Comparison of ENCODE assay signal across 18 mouse cellular contexts in the genomic region with DNA sequence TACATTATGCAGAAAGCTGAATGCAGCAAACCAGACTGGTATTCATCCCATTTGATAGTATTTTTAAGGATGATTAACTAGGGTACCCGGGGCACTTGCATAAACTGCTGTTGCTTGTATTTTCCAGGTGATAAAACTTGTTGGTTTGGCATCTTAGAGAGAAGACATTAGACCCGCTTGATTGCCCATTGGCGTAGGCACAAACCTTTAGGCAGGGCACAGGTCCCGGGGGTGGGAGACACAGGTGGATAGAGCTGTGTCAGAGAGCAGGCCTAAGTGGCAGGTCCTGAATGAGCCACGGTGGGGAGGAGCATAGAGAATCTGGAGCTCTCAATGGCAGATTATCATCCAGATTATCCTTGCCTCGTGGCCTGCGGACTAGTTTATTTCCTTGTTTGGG.
DNase-seq lines count a peak whose midpoint lies in the region; ATAC-seq lines count a peak whose summit lies in the region.
"Had no signal": no experiment of that assay in that cellular context is flagged by ENCODE, and none has a peak within 500 bp of the region (broad histone marks: within the 10 kb centered on the region; RNA-seq: fewer than 3 reads in every experiment).

No protein-coding gene starts in this region.

- no peak overlapping the region for H3K27ac ChIP-seq in kidney, embryonic 14.5 days (ENCODE audit: low read depth, low read length)
- H3K27ac ChIP-seq: embryonic facial prominence, embryonic 10.5 days; forebrain, embryonic 10.5 days; hindbrain, embryonic 10.5 days; hindbrain, embryonic 14.5 days had no signal

- H3K9me3 ChIP-seq in kidney, embryonic 14.5 days (ENCODE audit: control insufficient read depth, low read length), result no peaks in the 10 kb centered on the region
- H3K9me3 ChIP-seq: embryonic facial prominence, embryonic 10.5 days; forebrain, embryonic 10.5 days; heart, embryonic 12.5 days; hindbrain, embryonic 10.5 days had no signal

- DNase-seq in urinary bladder, postnatal 14 days (ENCODE audit: low spot score), result peak; percentile 7
- DNase-seq in urinary bladder, postnatal 4 days (ENCODE audit: low spot score in 2 of 2), result no peak
- DNase-seq in kidney, postnatal 10 days, result peak; percentile 76
- DNase-seq in kidney, postnatal 4 days, result peak; percentile 57 to 73
- no peak for DNase-seq in thymus, postnatal 14 days
- no peak for DNase-seq in testis, postnatal 10 days (ENCODE audit: low spot score)
- no peak for DNase-seq in right cerebral cortex, adult 2 months (ENCODE audit: low spot score in 2 of 2)
- DNase-seq: adrenal gland, postnatal 14 days; cerebellum, adult 2 months; cerebellum, postnatal 10 days; gastrocnemius, postnatal 10 days had no signal

- no peaks in the 10 kb centered on the region for H3K27me3 ChIP-seq in kidney, embryonic 14.5 days (ENCODE audit: control insufficient read depth, insufficient read depth, low read length)
- H3K27me3 ChIP-seq: heart, embryonic 12.5 days had no signal

- peaks cover 3% of the 10 kb centered on the region; the same call in 1 of the 2 replicates for H3K4me1 ChIP-seq in kidney, embryonic 14.5 days (ENCODE audit: control insufficient read depth, insufficient read depth, low read length)
- H3K4me1 ChIP-seq: heart, embryonic 12.5 days had no signal

- H3K4me3 ChIP-seq in kidney, embryonic 14.5 days (ENCODE audit: low read length), result no peak overlapping the region
- H3K4me3 ChIP-seq: embryonic facial prominence, embryonic 10.5 days; forebrain, embryonic 10.5 days; heart, embryonic 12.5 days; hindbrain, embryonic 10.5 days had no signal

- H3K36me3 ChIP-seq in kidney, embryonic 14.5 days (ENCODE audit: control insufficient read depth, insufficient read depth, low read length), result no peaks in the 10 kb centered on the region
- H3K36me3 ChIP-seq: embryonic facial prominence, embryonic 10.5 days; forebrain, embryonic 10.5 days; heart, embryonic 12.5 days; hindbrain, embryonic 10.5 days had no signal

- H3K9ac ChIP-seq in kidney, embryonic 14.5 days (ENCODE audit: low read depth, low read length), result no peak overlapping the region
- H3K9ac ChIP-seq: heart, embryonic 12.5 days; hindbrain, embryonic 14.5 days had no signal

- WGBS in kidney, embryonic 14.5 days, result 66% methylated on average over 7 of the region's 7 CpGs

- H3K4me2 ChIP-seq in kidney, embryonic 14.5 days (replicated peaks; ENCODE audit: low read depth, low read length), result no peak overlapping the region
- H3K4me2 ChIP-seq: heart, embryonic 12.5 days; hindbrain, embryonic 14.5 days had no signal

- ATAC-seq in kidney, embryonic 14.5 days (ENCODE audit: low FRiP score, low TSS enrichment), result peak; percentile 73
- ATAC-seq: forebrain, embryonic 14.5 days had no signal

Comparison
In these comparisons a context has a peak if more than half of its experiments do, and no peak if none do; other contexts are left out.
1. DNase-seq: peak in urinary bladder, postnatal 14 days (single experiment), kidney, postnatal 10 days (single experiment) and kidney, postnatal 4 days (2 of 2); none in urinary bladder, postnatal 4 days (0 of 2), thymus, postnatal 14 days (single experiment), testis, postnatal 10 days (single experiment) and right cerebral cortex, adult 2 months (0 of 2).